Mouse (Mus musculus): ENCODE measurements at regions not wholly inside any gene's neighbourhood (a gene's known extent, or its start where the extent isn't known, plus 50 kb on each side); places are given as distances from the start of the nearest gene placed in this dataset.

GRCm38 (mm10) chr5:149909108-149909739 lies 109.3 kb upstream of the Rxfp2 start:
- no peaks in the 10 kb centered on the region for H3K36me3 ChIP-seq (ENCODE audit: control insufficient read depth, insufficient read depth)
- H3K79me2 ChIP-seq (ENCODE audit: control insufficient read depth, insufficient read depth): no peaks in the 10 kb centered on the region
- TF ChIP-seq FOSL1 (IDR thresholded peaks at IDR 0.05; ENCODE audit: insufficient read depth, low read length, poor library complexity, severe bottlenecking) (no peak), MYOD1 (IDR thresholded peaks at IDR 0.05; ENCODE audit: control insufficient read depth, insufficient read length, low read depth) (no peak), CTCF (IDR thresholded peaks at IDR 0.05; ENCODE audit: control insufficient read depth, insufficient read depth, insufficient read length) (no peak), MYOG (IDR thresholded peaks at IDR 0.05; ENCODE audit: control insufficient read depth, extremely low read depth, insufficient read length) (no peak), USF1 (IDR thresholded peaks at IDR 0.05; ENCODE audit: low read depth) (no peak), CEBPB (IDR thresholded peaks at IDR 0.05; ENCODE audit: low read depth) (no peak), MAX (IDR thresholded peaks at IDR 0.05) (no peak)

GRCm38 (mm10) chr5:149909971-149910370 lies 108.5 kb upstream of the Rxfp2 start:
- no peaks in the 10 kb centered on the region for H3K79me3 ChIP-seq (ENCODE audit: low read depth)

More at GRCm38 (mm10) chr5:149909108-149909739, 109.3 kb upstream of the Rxfp2 start:
- H3K79me3 ChIP-seq (ENCODE audit: low read depth): no peaks in the 10 kb centered on the region
- H3K27me3 ChIP-seq (ENCODE audit: control insufficient read depth, insufficient read depth, insufficient read length): no peaks in the 10 kb centered on the region
- no peak overlapping the region for H3ac ChIP-seq (ENCODE audit: control insufficient read depth, insufficient read length, low read depth)
- no peak overlapping the region for H3K4me3 ChIP-seq (ENCODE audit: insufficient read depth, poor library complexity, severe bottlenecking)

GRCm38 (mm10) chr5:149911968-149912367 lies 106.5 kb upstream of the Rxfp2 start:
- H3K4me3 ChIP-seq (ENCODE audit: insufficient read depth, poor library complexity, severe bottlenecking): no peak overlapping the region
- TF ChIP-seq MYOG (IDR thresholded peaks at IDR 0.05; ENCODE audit: control insufficient read depth, extremely low read depth, insufficient read length) (no peak), CTCF (IDR thresholded peaks at IDR 0.05; ENCODE audit: control insufficient read depth, insufficient read depth, insufficient read length) (no peak), MAX (IDR thresholded peaks at IDR 0.05) (no peak)
- H3K27me3 ChIP-seq (ENCODE audit: control insufficient read depth, insufficient read depth, insufficient read length): no peaks in the 10 kb centered on the region
- no peak overlapping the region for H3ac ChIP-seq (ENCODE audit: control insufficient read depth, insufficient read length, low read depth)
- H3K79me3 ChIP-seq (ENCODE audit: low read depth): no peaks in the 10 kb centered on the region
- no peaks in the 10 kb centered on the region for H3K36me3 ChIP-seq (ENCODE audit: control insufficient read depth, insufficient read depth)
- H3K79me2 ChIP-seq (ENCODE audit: control insufficient read depth, insufficient read depth): no peaks in the 10 kb centered on the region

More at GRCm38 (mm10) chr5:149909971-149910370, 108.5 kb upstream of the Rxfp2 start:
- no peak overlapping the region for H3ac ChIP-seq (ENCODE audit: control insufficient read depth, insufficient read length, low read depth)
- H3K27me3 ChIP-seq (ENCODE audit: control insufficient read depth, insufficient read depth, insufficient read length): no peaks in the 10 kb centered on the region
- H3K4me3 ChIP-seq (ENCODE audit: insufficient read depth, poor library complexity, severe bottlenecking): no peak overlapping the region
- no peaks in the 10 kb centered on the region for H3K79me2 ChIP-seq (ENCODE audit: control insufficient read depth, insufficient read depth)
- TF ChIP-seq FOSL1 (IDR thresholded peaks at IDR 0.05; ENCODE audit: insufficient read depth, low read length, poor library complexity, severe bottlenecking) (no peak), USF1 (IDR thresholded peaks at IDR 0.05; ENCODE audit: low read depth) (no peak)
- H3K36me3 ChIP-seq (ENCODE audit: control insufficient read depth, insufficient read depth): no peaks in the 10 kb centered on the region

GRCm38 (mm10) chr5:149915761-149916160 lies 102.7 kb upstream of the Rxfp2 start:
- Histone ChIP-seq H3K79me2 (ENCODE audit: control insufficient read depth, insufficient read depth) (no peaks in the 10 kb centered on the region), H3K4me3 (ENCODE audit: insufficient read depth, poor library complexity, severe bottlenecking) (no peak overlapping the region), H3ac (ENCODE audit: control insufficient read depth, insufficient read length, low read depth) (no peak overlapping the region), H3K27me3 (ENCODE audit: control insufficient read depth, insufficient read depth, insufficient read length) (no peaks in the 10 kb centered on the region), H3K79me3 (ENCODE audit: low read depth) (no peaks in the 10 kb centered on the region), H3K36me3 (ENCODE audit: control insufficient read depth, insufficient read depth) (no peaks in the 10 kb centered on the region)
- no peak for TF ChIP-seq FOSL1 (IDR thresholded peaks at IDR 0.05; ENCODE audit: insufficient read depth, low read length, poor library complexity, severe bottlenecking)

GRCm38 (mm10) chr5:149917374-149917773 lies 101.1 kb upstream of the Rxfp2 start:
- no peaks in the 10 kb centered on the region for H3K36me3 ChIP-seq (ENCODE audit: control insufficient read depth, insufficient read depth)
- no peaks in the 10 kb centered on the region for H3K79me2 ChIP-seq (ENCODE audit: control insufficient read depth, insufficient read depth)
- no peaks in the 10 kb centered on the region for H3K79me3 ChIP-seq (ENCODE audit: low read depth)
- TF ChIP-seq MYOD1 (IDR thresholded peaks at IDR 0.05; ENCODE audit: control insufficient read depth, insufficient read length, low read depth): no peak
- no peak for TF ChIP-seq USF1 (IDR thresholded peaks at IDR 0.05; ENCODE audit: low read depth)
- TF ChIP-seq CEBPB (IDR thresholded peaks at IDR 0.05; ENCODE audit: low read depth): no peak
- TF ChIP-seq MAX (IDR thresholded peaks at IDR 0.05): no peak
- no peak for TF ChIP-seq FOSL1 (IDR thresholded peaks at IDR 0.05; ENCODE audit: insufficient read depth, low read length, poor library complexity, severe bottlenecking)
- no peak for TF ChIP-seq CTCF (IDR thresholded peaks at IDR 0.05; ENCODE audit: control insufficient read depth, insufficient read depth, insufficient read length)
- TF ChIP-seq MYOG (IDR thresholded peaks at IDR 0.05; ENCODE audit: control insufficient read depth, extremely low read depth, insufficient read length): no peak
- no peak overlapping the region for H3K4me3 ChIP-seq (ENCODE audit: insufficient read depth, poor library complexity, severe bottlenecking)
- H3ac ChIP-seq (ENCODE audit: control insufficient read depth, insufficient read length, low read depth): no peak overlapping the region
- H3K27me3 ChIP-seq (ENCODE audit: control insufficient read depth, insufficient read depth, insufficient read length): no peaks in the 10 kb centered on the region

GRCm38 (mm10) chr5:149919097-149919496 lies 99.4 kb upstream of the Rxfp2 start:
- Histone ChIP-seq H3K27me3 (ENCODE audit: control insufficient read depth, insufficient read depth, insufficient read length) (no peaks in the 10 kb centered on the region), H3K79me2 (ENCODE audit: control insufficient read depth, insufficient read depth) (no peaks in the 10 kb centered on the region), H3K79me3 (ENCODE audit: low read depth) (no peaks in the 10 kb centered on the region), H3K36me3 (ENCODE audit: control insufficient read depth, insufficient read depth) (no peaks in the 10 kb centered on the region), H3ac (ENCODE audit: control insufficient read depth, insufficient read length, low read depth) (no peak overlapping the region), H3K4me3 (ENCODE audit: insufficient read depth, poor library complexity, severe bottlenecking) (no peak overlapping the region)
- TF ChIP-seq USF1 (IDR thresholded peaks at IDR 0.05; ENCODE audit: low read depth) (no peak), CEBPB (IDR thresholded peaks at IDR 0.05; ENCODE audit: low read depth) (no peak), MYOG (IDR thresholded peaks at IDR 0.05; ENCODE audit: control insufficient read depth, extremely low read depth, insufficient read length) (no peak), CTCF (IDR thresholded peaks at IDR 0.05; ENCODE audit: control insufficient read depth, insufficient read depth, insufficient read length) (no peak), MYOD1 (IDR thresholded peaks at IDR 0.05; ENCODE audit: control insufficient read depth, insufficient read length, low read depth) (no peak), FOSL1 (IDR thresholded peaks at IDR 0.05; ENCODE audit: insufficient read depth, low read length, poor library complexity, severe bottlenecking) (no peak), MAX (IDR thresholded peaks at IDR 0.05) (no peak)
